Mouse (Mus musculus): ENCODE results near the gene Tenm4. TPM values are rescaled to one million over a fixed set of nuclear protein-coding genes. Genes with fewer than 3 reads are reported as not detected.

The Tenm4 gene
- total RNA-seq, 2 experiments from 2014 or later, result 125 to 132 TPM

DNA sequence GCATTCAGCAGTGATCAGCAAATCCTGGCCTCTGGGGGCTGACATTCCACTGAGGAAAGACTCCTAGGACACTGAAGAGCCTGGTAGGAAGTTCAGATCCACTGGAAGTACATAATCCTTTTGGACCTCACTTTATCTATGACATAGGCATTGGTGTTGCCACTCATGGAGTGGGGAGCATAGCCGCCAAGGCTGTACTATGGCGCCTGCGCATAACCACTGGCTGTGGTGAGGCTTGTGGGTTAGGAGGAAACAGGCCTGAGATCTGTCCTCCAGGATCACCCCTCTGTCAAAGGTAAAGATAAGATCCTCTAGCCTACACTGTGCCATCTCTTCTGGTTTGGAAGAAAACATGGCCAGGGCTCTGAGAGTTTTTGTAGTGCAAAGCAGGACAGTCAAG, 712.3 kb downstream of the Tenm4 start:
- no peak for DNase-seq (ENCODE audit: low spot score in 2 of 2)

DNA sequence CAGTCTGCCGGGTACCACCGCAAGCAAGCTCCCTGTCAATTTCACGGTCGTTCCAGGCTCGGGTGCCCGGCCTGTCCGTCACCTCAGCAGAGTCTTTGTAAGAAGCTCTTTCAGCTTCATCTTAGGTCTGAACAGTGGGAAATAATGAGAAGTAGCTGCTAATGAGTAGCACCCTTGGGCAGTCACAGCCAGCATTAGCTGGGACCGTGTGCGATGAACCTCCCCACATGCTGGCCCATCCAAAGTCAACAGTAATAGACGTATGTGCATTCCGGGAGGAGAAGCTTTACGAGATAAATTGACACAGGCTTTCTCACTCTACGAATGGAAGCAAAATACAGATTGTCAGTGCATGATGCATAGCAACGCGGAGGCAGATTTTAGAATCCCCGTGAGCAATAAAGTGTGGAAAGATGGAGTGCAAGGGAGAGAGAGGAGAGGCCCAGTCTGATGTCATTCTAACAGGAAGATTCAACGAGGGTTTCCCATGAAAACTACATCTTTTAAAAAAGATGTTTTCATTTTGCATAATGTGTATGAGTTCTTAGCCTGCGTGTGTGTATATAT, 716.1 kb downstream of the Tenm4 start:
- DNase-seq (ENCODE audit: low spot score in 2 of 2), result no peak

DNA sequence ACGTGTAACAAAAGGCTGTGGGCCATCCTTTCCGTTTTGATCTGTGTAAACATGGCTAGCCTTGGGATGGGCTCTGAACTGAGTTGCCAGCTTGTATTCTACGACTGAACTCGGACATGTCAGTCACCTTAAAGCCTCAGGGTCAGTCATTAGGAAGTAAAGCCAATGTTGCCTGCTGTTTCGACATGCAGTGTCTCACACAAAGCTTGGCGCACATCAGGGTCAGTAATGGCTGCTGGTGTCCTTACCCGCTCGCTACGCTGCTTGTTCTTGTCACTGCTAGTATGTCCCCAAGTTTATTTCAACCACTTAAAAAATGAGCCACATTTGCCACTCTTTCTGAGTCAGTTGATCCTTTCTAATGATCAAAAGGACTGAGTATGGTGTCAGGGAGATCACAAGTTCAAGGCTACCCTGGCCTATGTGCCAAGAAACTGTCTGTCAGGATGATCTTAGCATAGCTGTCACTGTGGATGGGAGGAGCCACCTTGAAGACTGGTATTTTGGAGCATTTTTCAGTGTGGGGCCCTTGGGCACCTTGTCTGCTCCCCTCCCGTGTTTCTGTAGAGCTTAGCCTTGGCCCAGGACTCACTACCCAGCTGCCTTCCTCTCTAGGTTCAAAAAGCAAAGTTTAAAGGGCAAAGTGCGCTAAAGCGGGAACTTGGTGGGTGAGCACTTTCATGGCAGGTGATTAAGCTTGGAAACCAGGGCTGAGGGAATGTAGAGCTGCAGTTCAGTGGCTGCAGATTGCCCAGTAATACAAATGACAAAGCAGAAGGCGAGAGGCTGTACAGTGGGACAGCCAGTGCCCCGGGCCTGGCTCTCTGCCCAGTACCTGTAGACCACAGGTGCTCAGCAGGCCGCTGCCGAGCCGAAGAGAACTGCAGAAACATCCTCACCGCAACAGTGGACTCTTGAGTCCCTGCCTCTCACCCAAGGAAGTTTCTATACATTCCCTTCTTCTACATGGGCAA, 718.3 kb downstream of the Tenm4 start:
- no peak for DNase-seq (ENCODE audit: low spot score in 2 of 2)

DNA sequence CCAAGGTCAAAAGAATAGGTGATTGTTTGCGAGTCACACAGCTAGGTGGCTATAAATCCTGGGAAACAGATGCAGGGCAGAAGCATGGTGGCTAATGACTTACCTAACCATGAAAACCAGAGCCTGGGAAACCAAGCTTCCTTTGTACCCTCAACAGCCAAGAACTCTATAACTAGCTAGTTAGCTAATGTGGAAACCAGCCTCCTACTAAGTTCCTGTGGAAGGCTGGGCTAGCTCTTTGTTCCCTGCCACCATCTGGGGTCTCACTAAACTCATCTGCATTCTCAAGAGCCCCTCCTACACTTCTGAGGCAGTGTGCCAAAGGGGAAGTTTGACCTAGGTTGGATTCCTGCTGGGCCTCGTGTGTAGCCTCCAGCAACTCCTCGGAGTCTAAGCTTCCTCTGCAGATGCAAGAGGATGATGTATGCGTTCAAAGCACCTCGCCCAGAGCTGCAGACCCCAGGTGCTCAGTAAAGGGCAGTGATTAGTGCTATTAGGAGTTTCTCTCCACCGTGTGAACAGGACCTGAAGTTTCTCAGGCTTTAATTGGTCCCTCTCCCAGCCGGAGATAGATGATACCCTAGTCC, 719.1 kb downstream of the Tenm4 start:
- DNase-seq (ENCODE audit: low spot score in 2 of 2), result no peak

DNA sequence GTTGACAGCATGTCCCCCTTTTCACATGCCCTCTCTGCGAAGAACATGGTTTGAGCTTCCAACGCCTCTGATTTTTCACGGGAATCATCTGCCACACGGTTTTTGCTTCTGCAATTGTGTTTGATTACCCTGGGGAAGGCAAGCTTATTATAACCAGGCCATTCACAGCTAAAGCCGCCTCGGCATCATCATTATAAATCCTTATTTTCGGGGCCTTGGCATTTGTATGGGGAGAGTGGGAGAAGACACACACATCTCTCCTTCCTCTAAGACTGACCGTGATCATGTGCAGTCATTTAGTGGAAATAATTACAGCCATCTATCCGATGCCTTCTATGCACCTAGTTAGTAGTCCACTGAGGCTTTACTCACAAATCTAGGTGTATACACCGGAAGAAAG, 719.9 kb downstream of the Tenm4 start:
- no peak for DNase-seq (ENCODE audit: low spot score in 2 of 2)

DNA sequence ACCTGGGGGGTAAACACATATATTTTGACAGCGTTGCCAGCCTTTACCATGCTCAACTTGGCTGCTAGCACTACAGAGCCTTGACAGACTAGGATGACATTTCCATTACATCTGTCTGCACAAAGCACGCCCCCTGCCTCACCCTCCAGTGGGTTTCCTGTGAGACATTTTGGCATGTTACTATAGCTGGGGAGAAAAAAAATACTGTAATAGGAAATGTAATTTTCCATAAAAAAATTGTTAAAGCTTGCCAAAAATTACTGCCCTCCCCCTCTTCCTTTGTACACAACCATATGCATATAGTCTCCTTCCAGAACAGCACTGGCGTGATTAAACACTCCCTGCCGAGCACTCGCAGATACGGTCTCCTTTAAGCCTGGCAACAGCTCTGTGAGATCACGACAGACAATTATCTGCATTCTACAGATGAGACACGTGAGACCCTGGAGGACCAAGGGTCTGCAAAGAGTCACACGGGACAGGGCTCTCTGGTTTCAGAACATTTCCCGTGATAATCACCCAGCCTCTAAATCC, 728.1 kb downstream of the Tenm4 start:
- peak in 1 of 2 experiments; percentile 33 for DNase-seq (ENCODE audit: low spot score in 2 of 2)

DNA sequence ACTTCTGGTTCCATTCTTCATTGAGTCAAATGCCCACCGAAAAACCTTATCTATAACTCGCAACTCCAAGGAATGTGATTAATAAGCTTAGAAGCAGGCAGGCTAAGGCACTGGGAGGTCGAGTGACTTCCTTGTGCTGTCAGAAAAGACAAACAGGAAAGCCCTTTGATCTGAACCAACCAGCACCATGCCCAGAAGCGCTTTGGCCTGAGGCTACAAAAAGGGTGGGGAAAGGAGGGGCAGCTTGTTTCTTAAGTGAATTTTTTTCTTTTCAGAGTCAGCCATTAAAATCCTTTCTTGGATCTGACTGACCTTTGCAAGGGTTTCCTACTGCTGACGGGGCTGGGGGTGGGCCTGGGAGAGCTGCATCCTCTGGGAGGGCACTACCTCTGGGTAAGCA, 731.1 kb downstream of the Tenm4 start:
- no peak for DNase-seq (ENCODE audit: low spot score in 2 of 2)

DNA sequence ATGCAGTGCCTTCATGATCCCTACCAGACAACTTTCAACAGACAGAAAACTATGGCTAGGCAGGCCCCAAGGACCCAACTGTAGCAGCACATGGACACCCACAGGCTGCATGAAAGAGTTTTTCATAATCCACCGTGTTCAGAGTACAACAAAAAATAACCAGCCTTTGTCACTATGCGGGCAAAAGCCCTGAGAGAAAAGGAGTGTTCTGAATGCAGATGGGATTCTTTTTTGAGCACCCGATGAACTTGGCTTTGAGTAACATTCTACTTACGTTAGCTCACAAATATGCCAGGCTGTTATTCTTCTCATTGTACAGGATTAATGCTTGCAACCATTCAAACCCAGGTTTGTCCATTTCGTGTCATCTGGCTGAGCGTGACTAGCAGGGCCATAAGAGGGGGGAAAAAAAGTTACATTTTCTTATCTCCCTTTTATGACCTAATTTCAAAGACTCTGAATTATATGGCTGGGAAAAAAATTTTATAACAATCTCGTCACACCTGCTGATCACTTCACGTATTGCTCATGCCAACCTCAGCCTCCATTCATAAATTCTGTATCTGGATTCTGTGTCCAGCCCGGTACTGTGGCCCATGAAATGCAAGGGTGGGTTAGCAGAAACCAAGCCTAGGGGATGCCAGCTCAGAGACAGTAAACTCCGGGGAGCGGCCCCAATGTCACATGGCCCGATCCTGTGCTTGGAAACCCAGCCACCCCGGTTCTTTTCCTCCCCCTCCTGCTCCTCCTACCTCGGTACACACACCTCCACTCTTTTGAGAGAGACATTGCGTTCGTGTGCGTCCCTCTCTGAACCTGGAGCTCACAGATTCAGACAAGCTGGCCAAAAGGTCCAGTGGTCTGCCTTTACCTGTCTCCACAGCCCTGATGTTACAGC, 732.3 kb downstream of the Tenm4 start:
- peak in 1 of 2 experiments; percentile 57 for DNase-seq (ENCODE audit: low spot score in 2 of 2)

DNA sequence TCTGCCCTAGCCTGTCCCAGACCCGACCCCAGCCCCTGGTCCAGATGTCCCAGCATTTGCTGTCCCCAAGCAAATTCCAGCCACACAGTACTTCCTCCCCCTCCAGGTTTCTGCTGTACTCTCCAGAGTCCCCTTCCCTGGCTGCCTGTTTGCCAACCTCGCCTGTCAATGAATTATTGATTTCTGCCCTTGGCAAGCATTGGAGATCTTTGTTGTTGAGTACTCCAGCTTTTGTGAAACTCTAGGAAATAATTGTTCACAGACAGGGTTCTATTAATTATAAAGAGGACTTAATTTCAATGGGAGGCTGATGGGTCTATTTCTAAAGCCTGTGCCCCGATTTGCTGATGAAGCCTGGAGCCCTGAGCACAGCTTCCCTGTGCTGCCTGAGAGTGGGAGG, 733.4 kb downstream of the Tenm4 start:
- no peak for DNase-seq (ENCODE audit: low spot score in 2 of 2)

DNA sequence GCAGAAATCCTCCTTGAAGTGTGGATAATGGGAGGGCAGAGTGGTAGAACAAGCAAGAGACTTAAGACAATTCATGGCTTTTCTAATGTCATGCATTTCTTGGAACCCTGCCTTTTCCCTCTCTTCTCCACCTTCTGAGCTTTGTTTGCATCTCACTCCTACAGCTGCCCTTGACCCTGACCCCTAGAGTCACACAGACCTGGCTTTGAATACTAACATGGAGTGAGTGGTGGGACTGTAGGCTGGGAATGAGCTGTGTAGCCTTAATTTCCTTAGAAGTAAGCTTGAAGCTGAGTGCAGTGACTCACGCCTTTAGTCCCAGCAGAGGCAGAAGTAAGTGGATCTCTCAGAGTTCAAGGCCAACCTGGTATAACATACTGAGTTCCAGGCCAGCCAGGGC, 733.9 kb downstream of the Tenm4 start:
- no peak for DNase-seq (ENCODE audit: low spot score in 2 of 2)

DNA sequence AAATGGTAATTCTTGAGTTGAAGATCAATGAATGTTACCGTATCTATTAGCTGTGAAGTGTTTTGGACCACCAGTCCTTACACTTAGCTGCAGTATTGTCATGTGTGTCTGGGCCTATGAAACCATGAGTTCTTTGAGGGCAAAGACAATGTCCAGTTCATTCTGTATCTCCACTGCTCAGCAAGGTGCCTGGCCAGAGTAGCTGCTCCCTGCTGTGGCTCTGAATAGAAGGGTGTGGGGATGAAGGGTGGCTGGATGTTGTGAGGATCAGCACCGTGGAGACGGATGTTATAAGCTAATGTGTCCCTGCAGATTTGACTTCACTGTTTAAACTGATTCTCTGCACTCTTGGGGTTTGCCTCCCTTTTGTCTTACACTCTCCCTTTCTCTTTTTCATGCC, 734.4 kb downstream of the Tenm4 start:
- no peak for DNase-seq (ENCODE audit: low spot score in 2 of 2)

DNA sequence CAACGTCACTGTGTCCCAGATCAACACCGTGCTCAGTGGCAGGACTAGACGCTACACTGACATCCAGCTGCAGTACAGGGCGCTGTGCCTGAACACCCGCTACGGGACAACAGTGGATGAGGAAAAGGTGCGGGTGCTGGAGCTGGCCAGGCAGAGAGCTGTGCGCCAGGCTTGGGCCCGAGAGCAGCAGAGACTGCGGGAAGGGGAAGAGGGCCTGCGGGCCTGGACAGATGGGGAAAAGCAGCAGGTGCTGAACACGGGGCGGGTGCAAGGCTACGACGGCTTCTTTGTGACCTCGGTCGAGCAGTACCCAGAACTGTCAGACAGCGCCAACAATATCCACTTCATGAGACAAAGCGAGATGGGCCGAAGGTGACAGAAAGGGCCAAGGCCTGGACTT, 735.2 kb downstream of the Tenm4 start:
- DNase-seq (ENCODE audit: low spot score in 2 of 2), result no peak

DNA sequence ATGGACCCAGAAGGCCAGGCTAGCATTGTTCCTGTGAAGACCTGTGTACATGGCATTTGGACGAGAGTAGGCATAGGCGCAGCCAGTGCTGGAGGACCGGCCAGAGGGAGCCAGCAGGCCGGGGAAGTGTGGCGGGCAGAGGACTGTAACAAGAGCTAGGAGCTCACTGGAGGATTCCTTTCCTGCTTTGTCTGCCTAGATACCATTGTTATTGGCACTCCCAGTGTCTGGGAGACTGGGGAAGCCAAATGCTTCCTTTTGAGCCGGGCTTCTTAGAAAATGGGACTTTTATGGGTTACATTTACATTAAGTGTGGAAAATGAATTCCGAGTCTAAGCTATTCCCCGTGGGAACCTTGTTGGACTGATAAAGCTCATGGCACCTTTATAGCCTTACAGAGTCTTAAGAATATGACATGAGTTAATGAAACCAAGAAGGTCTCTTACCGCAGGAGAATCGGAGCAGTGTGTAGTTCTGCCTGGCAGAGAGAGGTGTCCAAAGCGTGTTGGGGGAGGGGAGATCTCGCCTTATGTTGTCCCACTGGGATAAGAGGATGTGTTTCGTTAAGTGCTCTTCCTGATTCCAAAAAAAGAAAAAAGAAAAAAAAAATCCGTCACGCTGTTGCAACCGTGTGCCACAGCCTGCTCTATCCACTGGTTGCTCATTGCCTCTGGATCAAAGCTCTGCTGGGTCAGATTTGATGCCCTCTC, 737.1 kb downstream of the Tenm4 start:
- DNase-seq (ENCODE audit: low spot score in 2 of 2), result no peak

DNA sequence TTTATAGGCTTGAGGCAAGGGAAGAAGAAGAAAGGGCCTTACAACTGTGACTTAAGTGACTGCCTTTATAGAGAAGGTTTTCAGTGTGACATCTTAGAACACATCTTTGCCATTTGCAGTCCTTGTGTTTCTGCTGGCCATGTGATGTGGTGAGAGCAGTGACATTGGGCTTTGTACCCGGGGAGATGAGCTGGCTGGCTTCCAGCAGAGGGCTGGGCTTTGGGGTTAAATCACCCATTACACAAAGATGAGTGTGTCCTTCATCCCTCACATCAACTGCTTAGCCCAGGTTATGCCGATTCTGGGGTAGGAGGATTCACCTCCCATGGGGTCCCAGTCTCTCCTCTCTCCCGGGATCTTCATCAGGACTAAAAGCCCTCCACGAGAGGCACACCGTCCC, 738.8 kb downstream of the Tenm4 start:
- no peak for DNase-seq (ENCODE audit: low spot score in 2 of 2)

DNA sequence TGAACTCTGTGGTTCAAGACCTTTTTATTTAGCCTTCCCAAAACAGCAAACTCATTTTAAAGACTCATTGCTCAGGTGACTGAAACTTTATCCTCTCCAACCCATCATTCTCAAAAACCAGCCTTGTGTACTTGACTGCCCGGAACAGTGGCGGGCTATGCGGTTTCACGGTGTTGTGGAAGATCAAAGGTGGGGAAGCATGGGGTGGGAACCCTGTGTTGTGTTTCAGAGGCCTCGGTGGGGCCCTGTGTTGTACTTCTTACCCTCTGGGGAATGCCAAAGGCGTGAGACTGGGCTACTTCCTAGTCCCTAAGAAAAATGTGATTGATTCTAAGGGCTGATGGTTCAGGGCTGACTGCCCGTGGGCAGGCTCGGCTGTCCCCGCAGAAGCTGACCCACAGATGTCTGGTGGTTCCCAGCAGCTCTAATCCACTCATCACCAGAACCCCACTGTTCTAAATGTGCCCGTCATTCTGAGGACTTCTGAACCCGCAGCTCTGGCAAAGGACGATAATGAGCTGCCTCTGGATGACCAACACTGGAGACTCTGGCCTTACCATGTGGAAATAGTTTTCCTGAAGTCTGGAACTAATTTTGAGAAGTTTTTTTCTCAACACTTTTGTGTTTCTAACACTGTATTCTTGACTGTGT, 739.4 kb downstream of the Tenm4 start:
- no peak for DNase-seq (ENCODE audit: low spot score in 2 of 2)

DNA sequence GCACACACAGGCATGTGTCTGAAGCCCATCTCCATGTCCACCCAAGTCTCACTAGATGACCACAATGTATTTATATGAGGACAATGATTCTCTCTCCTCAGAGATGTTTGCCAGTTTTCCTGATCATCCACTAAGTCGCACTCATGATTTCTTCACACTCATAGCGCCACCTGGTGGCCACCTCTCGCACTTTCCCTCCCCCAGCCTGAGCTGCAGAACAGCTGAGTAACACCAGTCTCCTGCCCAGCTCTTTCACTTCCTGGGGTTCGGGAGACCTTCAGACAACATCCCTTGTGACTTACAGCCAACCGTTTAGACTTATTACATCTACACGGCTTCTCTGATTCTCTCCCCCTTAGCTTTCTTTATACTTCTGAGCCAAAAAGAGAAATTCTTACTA, 743.0 kb downstream of the Tenm4 start:
- peak; percentile 80 to 85 for DNase-seq (ENCODE audit: low spot score in 2 of 2)

DNA sequence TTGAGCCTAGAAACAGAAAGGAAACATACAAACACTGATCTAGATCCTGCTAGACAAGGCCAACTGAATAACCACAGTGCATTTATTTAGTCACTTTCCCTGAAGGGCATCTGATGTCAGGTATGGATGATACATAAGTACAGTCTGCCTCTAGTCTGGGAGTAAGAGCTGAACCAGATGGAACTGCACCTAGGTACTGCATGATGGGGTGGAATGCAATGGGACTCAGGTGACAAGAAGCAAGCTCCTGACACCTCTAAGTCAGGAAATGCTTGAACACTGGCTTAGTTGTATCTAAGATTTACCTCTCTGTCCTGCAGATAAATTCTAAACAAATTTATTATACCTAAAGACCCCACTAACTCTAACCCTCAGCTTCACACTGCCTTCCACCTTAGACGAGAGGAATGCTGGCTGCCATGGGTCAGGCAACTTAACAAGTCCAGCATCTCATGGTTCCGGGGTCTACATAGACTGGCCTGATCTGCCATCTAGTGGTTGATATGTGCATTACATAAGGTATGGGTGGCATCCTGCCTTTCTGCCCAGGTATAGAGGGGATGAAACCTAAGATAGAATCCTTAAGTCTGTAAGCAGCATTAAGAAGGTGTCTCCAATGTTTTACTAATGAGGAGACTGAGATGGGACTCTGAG, 744.5 kb downstream of the Tenm4 start:
- DNase-seq (ENCODE audit: low spot score in 2 of 2), result peak; percentile 45 to 76

DNA sequence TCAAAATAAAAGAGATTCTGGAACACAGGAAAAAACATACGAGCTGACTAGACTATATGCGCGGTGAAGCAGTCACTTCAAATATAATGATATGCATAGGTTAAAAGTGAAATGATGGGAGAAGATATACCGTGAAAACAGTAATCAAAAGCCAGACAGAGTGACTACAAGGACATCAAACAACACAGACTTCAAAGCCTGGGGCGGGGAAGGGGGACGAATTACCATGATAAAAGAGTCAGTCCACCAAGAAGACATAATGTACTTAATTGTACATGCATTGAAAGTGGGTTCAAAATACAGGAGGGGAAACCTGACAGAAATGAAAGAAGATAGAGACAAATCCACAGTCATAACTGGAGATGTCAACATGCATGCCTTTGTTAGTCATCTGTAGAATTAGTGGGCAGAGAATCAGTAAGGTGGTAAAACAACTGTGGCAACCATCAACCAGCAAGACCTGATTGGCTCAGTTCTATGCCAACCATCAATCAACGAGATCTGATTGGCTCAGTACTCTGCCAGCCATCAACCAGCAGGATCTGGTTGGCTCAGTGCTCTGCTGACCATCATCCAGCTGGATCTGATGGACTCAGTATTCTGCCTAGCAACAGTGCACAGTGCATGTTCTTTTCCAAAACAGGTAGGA, 749.5 kb downstream of the Tenm4 start:
- no peak for DNase-seq (ENCODE audit: low spot score in 2 of 2)

DNA sequence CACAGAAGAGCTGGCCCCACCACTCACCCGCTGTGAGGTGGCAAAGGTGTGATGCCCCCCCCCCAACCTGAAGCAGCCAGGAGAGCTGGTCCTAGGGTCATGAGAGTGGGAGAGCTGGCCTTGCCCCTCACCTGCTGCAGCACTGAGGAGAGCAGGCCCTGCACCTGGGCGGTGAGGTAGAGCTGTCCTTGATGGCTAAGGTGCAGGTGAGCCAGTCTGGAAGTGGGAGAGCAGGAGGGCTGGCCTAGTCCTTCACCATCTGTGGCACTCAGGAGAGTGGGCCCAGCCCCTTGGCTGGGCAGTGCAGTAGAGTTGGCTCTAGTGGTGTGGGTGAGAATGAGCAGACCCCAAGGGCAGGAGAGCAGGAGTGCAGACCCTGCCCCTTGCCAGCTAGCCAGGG, 751.9 kb downstream of the Tenm4 start:
- DNase-seq (ENCODE audit: low spot score in 2 of 2), result no peak
